Mouse (Mus musculus) skeletal muscle tissue, adult 2 months (tissue): ENCODE data around the gene Ghdc.

Source experiments
- DNase-seq: peaks from one replicate; pipeline ENCODE4 v3.0.0-alpha.2; 2012; ENCODE audit warnings: low read depth, low spot score

Ghdc gene

GRCm38 (mm10) chr11:100770646-100771408, at the start of gene Ghdc:
Gene Ghdc (minus strand): TSS chr11:100770957.
- peak; percentile 73 for DNase-seq

- DNase-seq, result no peak
Measured at GRCm38 (mm10) chr11:100820047-100820446, 49.3 kb upstream of the Ghdc start.

- peak; percentile 69 for DNase-seq
Measured at GRCm38 (mm10) chr11:100819626-100820025, 48.9 kb upstream of the Ghdc start.

- DNase-seq, result no peak
Measured at GRCm38 (mm10) chr11:100819048-100819447, 48.3 kb upstream of the Ghdc start.

- no peak for DNase-seq
Measured at GRCm38 (mm10) chr11:100818359-100819012, 47.7 kb upstream of the Ghdc start.

- DNase-seq, result no peak
Measured at GRCm38 (mm10) chr11:100817311-100817710, 46.6 kb upstream of the Ghdc start.

- DNase-seq, result no peak
Measured at GRCm38 (mm10) chr11:100816801-100817200, 46.0 kb upstream of the Ghdc start.

- no peak for DNase-seq
Measured at GRCm38 (mm10) chr11:100816342-100816741, 45.6 kb upstream of the Ghdc start.

GRCm38 (mm10) chr11:100814498-100814897, 43.7 kb upstream of the Ghdc start:
- DNase-seq, result peak; percentile 95

GRCm38 (mm10) chr11:100811132-100811531, 40.4 kb upstream of the Ghdc start:
- DNase-seq, result no peak

GRCm38 (mm10) chr11:100810516-100810915, 39.8 kb upstream of the Ghdc start:
- DNase-seq, result peak; percentile 70

- DNase-seq, result peak; percentile 60
Measured at GRCm38 (mm10) chr11:100806380-100807305, 35.9 kb upstream of the Ghdc start.

- DNase-seq, result peak; percentile 79
Measured at GRCm38 (mm10) chr11:100805535-100805934, 34.8 kb upstream of the Ghdc start.

GRCm38 (mm10) chr11:100804409-100804808, 33.7 kb upstream of the Ghdc start:
- DNase-seq, result no peak

GRCm38 (mm10) chr11:100799426-100799825, 28.7 kb upstream of the Ghdc start:
- peak; percentile 52 for DNase-seq

GRCm38 (mm10) chr11:100796585-100796984, 25.8 kb upstream of the Ghdc start:
- DNase-seq, result no peak

- DNase-seq, result no peak
Measured at GRCm38 (mm10) chr11:100795386-100795785, 24.6 kb upstream of the Ghdc start.

GRCm38 (mm10) chr11:100791457-100792049, 20.8 kb upstream of the Ghdc start:
- peak; percentile 84 for DNase-seq

GRCm38 (mm10) chr11:100790644-100791043, 19.9 kb upstream of the Ghdc start:
- DNase-seq, result peak; percentile 88

GRCm38 (mm10) chr11:100789702-100790101, 18.9 kb upstream of the Ghdc start:
- DNase-seq, result no peak

- no peak for DNase-seq
Measured at GRCm38 (mm10) chr11:100785774-100786173, 15.0 kb upstream of the Ghdc start.

GRCm38 (mm10) chr11:100784286-100784685, 13.5 kb upstream of the Ghdc start:
- DNase-seq, result no peak
